ENCODE assay signal across 27 mouse cellular contexts in the genomic region with DNA sequence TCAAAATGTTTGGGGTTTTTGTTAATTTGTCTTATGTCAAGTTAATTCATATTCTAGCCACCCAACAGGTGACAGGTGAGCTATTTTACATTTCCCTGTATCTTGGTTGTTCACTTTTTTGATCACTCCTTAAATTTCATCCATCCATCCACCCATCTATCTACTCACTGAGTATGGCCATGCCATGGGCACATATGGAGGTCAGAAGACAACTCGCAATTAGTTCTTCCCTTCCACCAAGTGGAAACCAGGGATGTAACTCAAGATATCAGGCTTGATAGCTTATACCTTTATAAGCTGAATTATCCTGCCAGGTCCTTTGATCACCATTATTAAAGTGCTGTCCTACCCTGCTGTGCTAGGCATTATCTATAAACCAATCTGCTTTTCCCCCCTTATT. TPM values are rescaled to one million over a fixed set of nuclear protein-coding genes. Genes with fewer than 3 reads are reported as not detected.
DNase-seq lines count a peak whose midpoint lies in the region; ATAC-seq and TF ChIP-seq lines count a peak whose summit lies in the region.
"Had no signal": no experiment of that assay in that cellular context is flagged by ENCODE, and none has a peak within 500 bp of the region (broad histone marks: within the 10 kb centered on the region; RNA-seq: fewer than 3 reads in every experiment).

No protein-coding gene starts in this region.

- in situ Hi-C loops in CH12.LX (cut with MboI; ENCODE audit: low pct_ligation_motif_present, low pct_unique_long_range_greater_than_20kb, low sequenced_read_pairs) = no loop called here

- TF ChIP-seq RAD21 in CH12.LX (IDR thresholded peaks at IDR 0.05; ENCODE audit: low read depth, low read length) = no peak

- H3K4me2 ChIP-seq in heart, embryonic 12.5 days = 0 out of 2 replicates have a peak overlapping the region, but pooled peaks have one; percentile 1
- no peak overlapping the region for H3K4me2 ChIP-seq in heart, embryonic 11.5 days
- peak overlapping the region; percentile 81 for H3K4me2 ChIP-seq in liver, embryonic 12.5 days
- H3K4me2 ChIP-seq in CH12.LX (ENCODE audit: insufficient read depth, low read depth, poor library complexity, severe bottlenecking) = peak overlapping the region; percentile 99
- H3K4me2 ChIP-seq: hindbrain, embryonic 15.5 days; intestine, embryonic 15.5 days; lung, embryonic 14.5 days had no signal

- H3K36me3 ChIP-seq in heart, embryonic 12.5 days = peaks cover 18% of the 10 kb centered on the region
- H3K36me3 ChIP-seq in heart, embryonic 11.5 days (ENCODE audit: control insufficient read depth, insufficient read depth, low read length) = no peaks in the 10 kb centered on the region
- peaks cover 86% of the 10 kb centered on the region for H3K36me3 ChIP-seq in liver, embryonic 12.5 days
- H3K36me3 ChIP-seq in CH12.LX (replicated peaks in 1 of 2; ENCODE audit: control insufficient read depth in 1 of 2, insufficient read depth in 1 of 2, low read length in 1 of 2) = peaks cover 43 to 52% of the 10 kb centered on the region in 2 experiments

- no peak for TF ChIP-seq EP300 in CH12.LX (IDR thresholded peaks at IDR 0.05; ENCODE audit: low read length)

- peaks cover 93% of the 10 kb centered on the region for H3K79me2 ChIP-seq in CH12.LX (replicated peaks; ENCODE audit: control insufficient read depth, extremely low read depth, insufficient read depth, poor library complexity, severe bottlenecking)

- H3K4me1 ChIP-seq in cerebellum, adult 2 months (ENCODE audit: control insufficient read depth, insufficient read depth, low read length) = peaks cover 37% of the 10 kb centered on the region
- H3K4me1 ChIP-seq in heart, embryonic 12.5 days (replicated peaks) = peaks cover 79% of the 10 kb centered on the region
- peaks cover 66% of the 10 kb centered on the region for H3K4me1 ChIP-seq in heart, embryonic 11.5 days (ENCODE audit: control insufficient read depth, insufficient read depth, low read length)
- H3K4me1 ChIP-seq in liver, embryonic 12.5 days = peaks cover 99% of the 10 kb centered on the region
- H3K4me1 ChIP-seq in CH12.LX (ENCODE audit: control insufficient read depth in 1 of 2, insufficient read depth in 2 of 2) = peaks cover 26 to 81% of the 10 kb centered on the region in 2 experiments

- TF ChIP-seq CTCF in cerebellum, adult 2 months (IDR thresholded peaks at IDR 0.05; ENCODE audit: borderline replicate concordance, insufficient read depth, low read depth, low read length) = no peak
- TF ChIP-seq CTCF in CH12.LX (conservative IDR thresholded peaks at IDR 0.05 in 1 of 2, IDR thresholded peaks at IDR 0.05 in 1 of 2; ENCODE audit: low read depth in 2 of 2, low read length in 2 of 2) = no peak

- no peak for TF ChIP-seq POLR2A in cerebellum, adult 2 months (IDR thresholded peaks at IDR 0.05; ENCODE audit: borderline replicate concordance, insufficient read depth, low read length)
- no peak for TF ChIP-seq POLR2A in CH12.LX (IDR thresholded peaks at IDR 0.05; ENCODE audit: low read depth, low read length)

- WGBS in cerebellum, adult 2 months = 60% methylated on average over 1 of the region's 1 CpGs
- WGBS in heart, embryonic 12.5 days = 89% methylated on average over 1 of the region's 1 CpGs
- 85% methylated on average over 1 of the region's 1 CpGs for WGBS in heart, embryonic 11.5 days (ENCODE audit: insufficient replicate concordance)
- 90% methylated on average over 1 of the region's 1 CpGs for WGBS in liver, embryonic 12.5 days (ENCODE audit: insufficient replicate concordance)

- H3K27me3 ChIP-seq in cerebellum, adult 2 months (ENCODE audit: control insufficient read depth, insufficient read depth, low read length) = no peaks in the 10 kb centered on the region
- no peaks in the 10 kb centered on the region for H3K27me3 ChIP-seq in heart, embryonic 12.5 days (replicated peaks)
- no peaks in the 10 kb centered on the region for H3K27me3 ChIP-seq in heart, embryonic 11.5 days (ENCODE audit: control insufficient read depth, insufficient read depth, low read length)
- H3K27me3 ChIP-seq in liver, embryonic 12.5 days (replicated peaks) = no peaks in the 10 kb centered on the region
- H3K27me3 ChIP-seq in CH12.LX (replicated peaks) = no peaks in the 10 kb centered on the region
- H3K27me3 ChIP-seq: hindbrain, embryonic 15.5 days; intestine, embryonic 15.5 days; Patski had no signal

- no peak for ATAC-seq in heart, embryonic 12.5 days (ENCODE audit: insufficient number of reproducible peaks, low FRiP score)
- ATAC-seq in heart, embryonic 11.5 days (replicated peaks; ENCODE audit: insufficient number of reproducible peaks, low FRiP score, low TSS enrichment) = no peak
- ATAC-seq in liver, embryonic 12.5 days = no peak
- ATAC-seq: CD4-positive, CD25-positive, alpha-beta regulatory T cell, adult 4 months; forebrain, embryonic 16.5 days; intestine, embryonic 15.5 days; midbrain, embryonic 16.5 days; Patski had no signal

- dilution Hi-C loops in CH12.LX (cut with MboI; ENCODE audit: extremely low pct_ligation_motif_present, extremely low pct_unique_long_range_greater_than_20kb, low sequenced_read_pairs) = no loop called here

- no peak overlapping the region for H3K4me3 ChIP-seq in cerebellum, adult 2 months (replicated peaks; ENCODE audit: insufficient read depth, low read depth, low read length)
- no peak overlapping the region for H3K4me3 ChIP-seq in heart, embryonic 12.5 days
- no peak overlapping the region for H3K4me3 ChIP-seq in heart, embryonic 11.5 days (ENCODE audit: low read depth, low read length)
- H3K4me3 ChIP-seq in liver, embryonic 12.5 days = peak overlapping the region; percentile 19; the same call in 1 of the 2 replicates
- H3K4me3 ChIP-seq in CH12.LX (replicated peaks in 1 of 3; ENCODE audit: low read depth in 2 of 3, low read length in 2 of 3, poor library complexity in 1 of 3) = no peak overlapping the region
- H3K4me3 ChIP-seq: heart, embryonic 10.5 days; hindbrain, embryonic 15.5 days; intestine, embryonic 15.5 days; left cerebral cortex, adult 2 months had no signal

- H3K9me3 ChIP-seq in heart, embryonic 12.5 days (replicated peaks) = no peaks in the 10 kb centered on the region
- H3K9me3 ChIP-seq in heart, embryonic 11.5 days (replicated peaks; ENCODE audit: control insufficient read depth, low read length) = no peaks in the 10 kb centered on the region
- H3K9me3 ChIP-seq in liver, embryonic 12.5 days (replicated peaks) = no peaks in the 10 kb centered on the region
- peaks cover 11% of the 10 kb centered on the region for H3K9me3 ChIP-seq in CH12.LX (replicated peaks; ENCODE audit: low read length)
- H3K9me3 ChIP-seq: heart, embryonic 10.5 days; hindbrain, embryonic 15.5 days; intestine, embryonic 15.5 days had no signal

- no peak for DNase-seq in cerebellum, adult 2 months
- DNase-seq in cerebellum, postnatal 4 days (ENCODE audit: low spot score in 2 of 2) = no peak
- DNase-seq in liver (no peak), CH12.LX (ENCODE audit: extremely low read depth) (no peak)
- DNase-seq in lung, postnatal 36 days = no peak
- DNase-seq: adrenal gland, postnatal 36 days; cerebellum, adult 11 months; cerebellum, postnatal 25 days; embryo, embryonic 11 days; gastrocnemius, postnatal 36 days; kidney, adult 8-10 months; kidney, postnatal 4 days; layer of hippocampus, adult 9-11 months; lung, embryonic 14.5 days; thymus, adult 18-20 months; thymus, postnatal 36 days had no signal

- peak overlapping the region; percentile 7; the same call in 1 of the 2 replicates for H3K27ac ChIP-seq in cerebellum, adult 2 months (ENCODE audit: insufficient read depth, low read length)
- H3K27ac ChIP-seq in heart, embryonic 12.5 days (ENCODE audit: poor library complexity, severe bottlenecking) = no peak overlapping the region
- no peak overlapping the region for H3K27ac ChIP-seq in heart, embryonic 11.5 days (ENCODE audit: low read depth, low read length)
- H3K27ac ChIP-seq in liver, embryonic 12.5 days = peak overlapping the region; percentile 82
- peak overlapping the region; percentile 48; the same call in 1 of the 2 replicates for H3K27ac ChIP-seq in CH12.LX (ENCODE audit: insufficient read depth, low read depth)
- H3K27ac ChIP-seq: heart, embryonic 10.5 days; hindbrain, embryonic 15.5 days; intestine, embryonic 15.5 days had no signal

- H3K9ac ChIP-seq in heart, embryonic 12.5 days = no peak overlapping the region
- no peak overlapping the region for H3K9ac ChIP-seq in heart, embryonic 11.5 days (ENCODE audit: low read depth, low read length)
- peak overlapping the region; percentile 90; the same call in 1 of the 2 replicates for H3K9ac ChIP-seq in liver, embryonic 12.5 days
- peak overlapping the region; percentile 43; the same call in 1 of the 2 replicates for H3K9ac ChIP-seq in CH12.LX (ENCODE audit: insufficient read depth, low read depth)
- H3K9ac ChIP-seq: hindbrain, embryonic 15.5 days; intestine, embryonic 15.5 days; lung, embryonic 14.5 days had no signal

TF ChIP-seq in CH12.LX, 34 proteins besides CTCF, POLR2A, EP300 and RAD21:
- TF ChIP-seq JUN (IDR thresholded peaks at IDR 0.05; ENCODE audit: insufficient read depth, low read depth, low read length) = no peak
- TF ChIP-seq CHD1 (IDR thresholded peaks at IDR 0.05; ENCODE audit: low read depth, low read length) = no peak
- no peak for TF ChIP-seq UBTF (IDR thresholded peaks at IDR 0.05; ENCODE audit: low read depth, low read length)
- no peak for TF ChIP-seq MEF2A (IDR thresholded peaks at IDR 0.05; ENCODE audit: borderline replicate concordance, low read depth, low read length)
- TF ChIP-seq USF2 (conservative IDR thresholded peaks at IDR 0.05; ENCODE audit: low read depth, low read length) = no peak
- TF ChIP-seq MAX (IDR thresholded peaks at IDR 0.05; ENCODE audit: low read length) = no peak
- no peak for TF ChIP-seq ZNF384 (IDR thresholded peaks at IDR 0.05; ENCODE audit: low read depth, low read length)

RNA-seq across cellular contexts. Expression of gene Bcl2l1, which starts 7.8 kb away (rescaled TPM):
- 141 and 142 TPM in 2 replicates for polyA plus RNA-seq in cerebellum, adult 2 months (2012; rRNA removed)
- polyA plus RNA-seq in heart, embryonic 12.5 days (2016; fragmentation: Nextera tagmentation; extraction: Ambion mirVana) = 83.0 and 85.9 TPM in 2 replicates
- 69.8 and 73.1 TPM in 2 replicates for polyA plus RNA-seq in heart, embryonic 11.5 days (2014; fragmentation: Nextera tagmentation; extraction: Ambion mirVana)
- 127 and 137 TPM in 2 replicates for polyA plus RNA-seq in liver, embryonic 12.5 days (2016; fragmentation: Nextera tagmentation; extraction: Ambion mirVana)
- total RNA-seq in CH12.LX (2012; rRNA removed) = 47.7 and 80.3 TPM in 2 replicates
- 13.7 and 21.3 TPM in 2 replicates for total RNA-seq in CH12.LX (2014; rRNA removed)
- 33.2 and 34.5 TPM in 2 replicates for polyA plus RNA-seq in CH12.LX (2012; ENCODE audit: insufficient read length, low read depth)

RNA-seq across cellular contexts. Expression of gene Tpx2, which starts 24.0 kb away (rescaled TPM):
- 1.2 TPM in 2 replicates for polyA plus RNA-seq in cerebellum, adult 2 months (2012; rRNA removed)
- polyA plus RNA-seq in heart, embryonic 12.5 days (2016; fragmentation: Nextera tagmentation; extraction: Ambion mirVana) = 65.6 and 74.1 TPM in 2 replicates
- polyA plus RNA-seq in heart, embryonic 11.5 days (2014; fragmentation: Nextera tagmentation; extraction: Ambion mirVana) = 81.0 and 88.3 TPM in 2 replicates
- polyA plus RNA-seq in liver, embryonic 12.5 days (2016; fragmentation: Nextera tagmentation; extraction: Ambion mirVana) = 88.0 and 89.9 TPM in 2 replicates
- 66.1 and 70.9 TPM in 2 replicates for total RNA-seq in CH12.LX (2012; rRNA removed)
- 98.0 and 105 TPM in 2 replicates for total RNA-seq in CH12.LX (2014; rRNA removed)
- 123 and 127 TPM in 2 replicates for polyA plus RNA-seq in CH12.LX (2012; ENCODE audit: insufficient read length, low read depth)

Comparison
In these comparisons a context has a peak if more than half of its experiments do, and no peak if none do; other contexts are left out.
1. H3K27ac ChIP-seq: peak in cerebellum, adult 2 months (single experiment), liver, embryonic 12.5 days (single experiment) and CH12.LX (single experiment); none in heart, embryonic 12.5 days (single experiment) and heart, embryonic 11.5 days (single experiment).
2. H3K9ac ChIP-seq: peak in liver, embryonic 12.5 days (single experiment) and CH12.LX (single experiment); none in heart, embryonic 12.5 days (single experiment) and heart, embryonic 11.5 days (single experiment).
3. RNA of gene Tpx2, which starts 24.0 kb away (polyA plus RNA-seq): 123 to 127 TPM in CH12.LX, 81.0 to 88.3 TPM in heart, embryonic 11.5 days, 88.0 to 89.9 TPM in liver, embryonic 12.5 days and 65.6 to 74.1 TPM in heart, embryonic 12.5 days; 1.2 TPM in cerebellum, adult 2 months; every median in the first group is over 10 times any median in the second.